Mouse (Mus musculus) myocyte (in vitro differentiated cells): ENCODE data around the gene Gpr173.

Source experiments
- E2F4 ChIP-seq: IDR thresholded peaks from one replicate; pipeline ENCODE4 v1.6.1; 2011; ENCODE audit warnings: mild to moderate bottlenecking, control low read depth, moderate library complexity; ENCODE audit not compliant: insufficient read depth
- MAX ChIP-seq: IDR thresholded peaks from one replicate; pipeline ENCODE4 v1.6.1; 2011; ENCODE audit warnings: low read depth, mild to moderate bottlenecking, control low read depth
- MYOD1 ChIP-seq, 3 experiments: IDR thresholded peaks; one replicate each; pipeline ENCODE4 v1.6.1; 2011; ENCODE audit warnings: control low read depth in 2 of 3, low read depth in 2 of 3, mild to moderate bottlenecking in 2 of 3, moderate library complexity in 1 of 3; ENCODE audit not compliant: insufficient read length in 2 of 3, control insufficient read depth in 1 of 3
- MYOG ChIP-seq, 3 experiments: IDR thresholded peaks; one replicate each; pipeline ENCODE4 v1.6.1; 2011; ENCODE audit warnings: control low read depth in 2 of 3, low read depth in 2 of 3, mild to moderate bottlenecking in 2 of 3; ENCODE audit not compliant: insufficient read length in 2 of 3, control insufficient read depth in 1 of 3, insufficient read depth in 1 of 3
- POLR2A ChIP-seq: IDR thresholded peaks from one replicate; pipeline ENCODE4 v1.6.1; 2011; ENCODE audit warnings: low read depth, mild to moderate bottlenecking, control low read depth, moderate library complexity; ENCODE audit not compliant: insufficient read length
- POLR2AphosphoS2 ChIP-seq: IDR thresholded peaks from one replicate; pipeline ENCODE4 v1.6.1; 2011; ENCODE audit warnings: low read depth, control low read depth; ENCODE audit not compliant: insufficient read length
- REST ChIP-seq: IDR thresholded peaks from one replicate; pipeline ENCODE4 v1.6.1; 2011; ENCODE audit warnings: mild to moderate bottlenecking, control low read depth, moderate library complexity; ENCODE audit not compliant: insufficient read depth, insufficient read length
- SRF ChIP-seq: IDR thresholded peaks from one replicate; pipeline ENCODE4 v1.6.1; 2011; ENCODE audit warnings: low read depth; ENCODE audit not compliant: control insufficient read depth, insufficient read length
- TCF12 ChIP-seq: IDR thresholded peaks from one replicate; pipeline ENCODE4 v1.6.1; 2011; ENCODE audit warnings: mild to moderate bottlenecking, control low read depth; ENCODE audit not compliant: poor library complexity, insufficient read depth, severe bottlenecking
- TCF3 ChIP-seq: IDR thresholded peaks from one replicate; pipeline ENCODE4 v1.6.1; 2011; ENCODE audit warnings: low read depth, control low read depth; ENCODE audit not compliant: insufficient read length
- USF1 ChIP-seq: IDR thresholded peaks from one replicate; pipeline ENCODE4 v1.6.1; 2011; ENCODE audit warnings: low read depth, mild to moderate bottlenecking, control low read depth, moderate library complexity

GRCm38 (mm10) chrX:152320535-152320934 is 48.0 kb downstream of the Gpr173 start:
- TF ChIP-seq MAX: no peak
- no peak for TF ChIP-seq MYOG (IDR thresholded peaks at IDR 0.05; ENCODE audit: control insufficient read depth in 1 of 3, insufficient read depth in 1 of 3, insufficient read length in 2 of 3, low read depth in 2 of 3)
- TF ChIP-seq POLR2A: no peak
- no peak for TF ChIP-seq E2F4
- no peak for TF ChIP-seq USF1
- peak in 1 of 3 experiments; percentile 35 for TF ChIP-seq MYOD1 (IDR thresholded peaks at IDR 0.05; ENCODE audit: control insufficient read depth in 1 of 3, insufficient read length in 2 of 3, low read depth in 2 of 3)
- no peak for TF ChIP-seq POLR2AphosphoS2
- TF ChIP-seq TCF12: no peak
- TF ChIP-seq REST: no peak
- TF ChIP-seq TCF3: no peak
- no peak for TF ChIP-seq SRF
